Mouse (Mus musculus): ENCODE results near the gene Ube3b. TPM values are rescaled to one million over a fixed set of nuclear protein-coding genes. Genes with fewer than 3 reads are reported as not detected.

Ube3b gene
- polyA plus RNA-seq, 1 experiment from 2014 or later, result 49.8 TPM

DNA sequence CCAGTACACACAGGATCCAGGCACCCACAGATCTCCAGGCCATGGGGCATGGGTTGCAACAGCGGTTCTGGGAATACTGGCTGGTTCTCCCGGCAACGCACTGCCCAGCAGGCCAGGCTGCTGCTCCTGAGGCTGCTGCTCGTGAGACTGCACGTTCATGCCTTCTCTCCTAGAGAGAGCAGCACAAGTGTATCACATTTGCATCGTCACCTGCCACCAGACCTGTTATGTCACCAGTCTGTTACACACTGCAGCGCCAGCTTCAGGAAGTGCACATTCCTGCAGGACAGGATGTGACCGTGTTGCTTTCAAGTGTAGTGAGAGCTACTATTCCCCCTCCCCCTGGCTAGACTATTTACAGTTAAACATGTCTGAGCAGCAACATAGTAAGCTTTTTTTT is 36.4 kb downstream of the Ube3b start:
- H3K27me3 ChIP-seq (ENCODE audit: low read depth, poor library complexity, severe bottlenecking), result no peaks in the 10 kb centered on the region
- H3K36me3 ChIP-seq, result peaks cover 98% of the 10 kb centered on the region

GRCm38 (mm10) chr5:114418541-114418940 is 38.1 kb downstream of the Ube3b start:
- no peaks in the 10 kb centered on the region for H3K27me3 ChIP-seq (ENCODE audit: low read depth, poor library complexity, severe bottlenecking)
- no peak overlapping the region for H3K27ac ChIP-seq (replicated peaks)
- 0 out of 2 replicates have a peak, but pooled peaks cover 7% of the 10 kb centered on the region for H3K4me1 ChIP-seq
- WGBS, result 88% methylated on average over 8 of the region's 8 CpGs
- H3K4me3 ChIP-seq, result no peak overlapping the region
- H3K36me3 ChIP-seq, result peaks cover 81% of the 10 kb centered on the region
- H3K9me3 ChIP-seq (replicated peaks), result no peaks in the 10 kb centered on the region
- DNase-seq (ENCODE audit: low spot score), result peak; percentile 32

More for the DNA sequence above, 36.4 kb downstream of the Ube3b start:
- no peak for DNase-seq (ENCODE audit: low spot score)
- H3K4me1 ChIP-seq, result 0 out of 2 replicates have a peak, but pooled peaks cover under 1% of the 10 kb centered on the region
- H3K9me3 ChIP-seq (replicated peaks), result no peaks in the 10 kb centered on the region
- no peak overlapping the region for H3K4me3 ChIP-seq
- no peak overlapping the region for H3K27ac ChIP-seq (replicated peaks)
- 93% methylated on average over 8 of the region's 8 CpGs for WGBS

DNA sequence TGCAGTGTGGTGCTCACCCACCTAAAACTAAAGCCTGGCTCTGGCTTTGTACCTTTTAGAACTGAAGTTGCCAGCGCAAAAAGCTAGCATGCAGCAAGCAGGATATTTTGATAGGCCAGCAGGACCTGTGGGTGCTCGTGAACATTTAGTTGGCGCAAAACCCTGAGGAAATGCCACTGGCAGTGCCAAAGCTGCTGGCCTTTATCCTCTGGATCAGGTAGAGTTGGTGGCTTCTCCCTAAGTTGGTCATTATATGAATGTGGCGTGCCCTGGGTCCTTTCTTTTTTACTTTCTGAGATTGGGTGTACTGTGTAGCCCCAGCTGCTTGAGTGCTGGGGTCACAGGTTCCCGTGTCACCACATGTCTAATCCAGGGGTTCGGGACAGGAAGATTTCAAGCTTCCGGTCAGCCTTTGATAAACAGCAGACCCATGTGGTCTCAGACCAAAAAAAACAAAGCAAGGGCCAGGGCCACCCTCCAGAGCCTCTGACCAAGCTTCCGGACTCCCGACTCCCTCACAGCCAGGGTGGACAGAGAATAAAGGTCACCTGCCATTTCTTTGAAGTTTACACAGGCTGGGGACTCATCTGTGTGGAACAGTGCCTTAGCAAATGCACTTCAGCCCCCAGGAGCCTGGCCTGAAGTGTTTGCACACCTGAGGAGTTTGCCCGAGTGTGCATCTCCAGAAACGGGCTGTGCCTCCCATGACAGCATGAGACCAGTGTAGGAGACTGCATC is 41.3 kb downstream of the Ube3b start:
- peak overlapping the region; percentile 47; the same call in 1 of the 2 replicates for H3K27ac ChIP-seq (replicated peaks)
- H3K36me3 ChIP-seq, result peaks cover 49% of the 10 kb centered on the region

DNA sequence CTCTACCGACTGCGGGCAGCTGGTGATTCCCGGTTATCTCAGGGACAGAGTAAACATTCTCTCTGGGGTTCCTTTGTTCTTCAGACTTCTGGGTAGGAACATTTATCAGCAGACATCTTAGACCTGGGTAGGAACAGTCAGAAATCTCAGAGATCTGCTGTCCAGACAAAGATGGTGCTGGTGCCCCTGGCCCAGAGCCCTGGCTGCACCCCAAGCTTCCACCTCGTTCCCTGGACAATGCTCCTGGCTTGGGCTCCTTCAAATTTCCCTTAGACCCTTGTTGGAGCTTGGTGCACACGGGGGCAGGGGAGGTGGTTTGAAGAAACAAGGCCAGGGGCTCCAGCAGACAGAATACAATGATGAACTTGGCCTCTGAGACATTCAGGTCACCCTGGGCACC is 42.2 kb downstream of the Ube3b start:
- peaks cover 41% of the 10 kb centered on the region for H3K36me3 ChIP-seq
- H3K4me1 ChIP-seq, result 0 out of 2 replicates have a peak, but pooled peaks cover 7% of the 10 kb centered on the region
- 0 out of 2 replicates have a peak overlapping the region, but pooled peaks have one; percentile 47 for H3K27ac ChIP-seq (replicated peaks)
- 48% methylated on average over 5 of the region's 5 CpGs for WGBS
- H3K4me3 ChIP-seq, result no peak overlapping the region
- DNase-seq (ENCODE audit: low spot score), result no peak
- no peaks in the 10 kb centered on the region for H3K27me3 ChIP-seq (ENCODE audit: low read depth, poor library complexity, severe bottlenecking)
- H3K9me3 ChIP-seq (replicated peaks), result no peaks in the 10 kb centered on the region

More for the DNA sequence above, 41.3 kb downstream of the Ube3b start:
- H3K9me3 ChIP-seq (replicated peaks), result no peaks in the 10 kb centered on the region
- H3K27me3 ChIP-seq (ENCODE audit: low read depth, poor library complexity, severe bottlenecking), result no peaks in the 10 kb centered on the region
- no peak for DNase-seq (ENCODE audit: low spot score)
- WGBS, result 76% methylated on average over 11 of the region's 11 CpGs
- H3K4me3 ChIP-seq, result no peak overlapping the region
- 0 out of 2 replicates have a peak, but pooled peaks cover 7% of the 10 kb centered on the region for H3K4me1 ChIP-seq

DNA sequence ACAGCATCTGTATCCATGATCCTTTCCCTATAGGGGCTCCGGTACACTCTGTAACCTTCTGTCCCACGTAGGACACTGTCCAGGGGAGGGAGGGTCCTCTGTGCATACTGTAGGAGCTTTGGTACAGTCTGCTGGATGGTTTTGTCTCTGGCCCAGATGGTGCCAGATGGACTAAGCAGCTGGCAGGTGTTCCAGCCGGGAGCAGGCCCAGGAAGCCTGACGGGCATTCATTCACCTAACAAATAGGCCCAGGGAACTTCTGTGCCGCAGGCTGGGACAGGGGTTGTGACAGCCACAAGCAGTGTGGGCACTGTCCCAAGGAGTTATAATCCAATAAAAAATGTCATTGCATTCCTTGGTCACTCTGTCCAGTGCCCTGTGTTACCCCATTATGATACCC is 43.6 kb downstream of the Ube3b start:
- no peak overlapping the region for H3K4me3 ChIP-seq
- peaks cover 27% of the 10 kb centered on the region for H3K36me3 ChIP-seq
- 89% methylated on average over 5 of the region's 5 CpGs for WGBS
- H3K9me3 ChIP-seq (replicated peaks), result no peaks in the 10 kb centered on the region
- H3K27me3 ChIP-seq (ENCODE audit: low read depth, poor library complexity, severe bottlenecking), result no peaks in the 10 kb centered on the region
- no peak for DNase-seq (ENCODE audit: low spot score)
- H3K27ac ChIP-seq (replicated peaks), result 0 out of 2 replicates have a peak overlapping the region, but pooled peaks have one; percentile 13
- 0 out of 2 replicates have a peak, but pooled peaks cover 7% of the 10 kb centered on the region for H3K4me1 ChIP-seq

- WGBS, result 83% methylated on average over 6 of the region's 6 CpGs
- H3K36me3 ChIP-seq, result no peaks in the 10 kb centered on the region
- no peaks in the 10 kb centered on the region for H3K27me3 ChIP-seq (ENCODE audit: low read depth, poor library complexity, severe bottlenecking)
- 0 out of 2 replicates have a peak, but pooled peaks cover 7% of the 10 kb centered on the region for H3K4me1 ChIP-seq
- no peak overlapping the region for H3K27ac ChIP-seq (replicated peaks)
- H3K4me3 ChIP-seq, result no peak overlapping the region
- no peaks in the 10 kb centered on the region for H3K9me3 ChIP-seq (replicated peaks)
- DNase-seq (ENCODE audit: low spot score), result no peak
These were observed 46.3 kb downstream of the Ube3b start for GRCm38 (mm10) chr5:114426732-114427131.

DNA sequence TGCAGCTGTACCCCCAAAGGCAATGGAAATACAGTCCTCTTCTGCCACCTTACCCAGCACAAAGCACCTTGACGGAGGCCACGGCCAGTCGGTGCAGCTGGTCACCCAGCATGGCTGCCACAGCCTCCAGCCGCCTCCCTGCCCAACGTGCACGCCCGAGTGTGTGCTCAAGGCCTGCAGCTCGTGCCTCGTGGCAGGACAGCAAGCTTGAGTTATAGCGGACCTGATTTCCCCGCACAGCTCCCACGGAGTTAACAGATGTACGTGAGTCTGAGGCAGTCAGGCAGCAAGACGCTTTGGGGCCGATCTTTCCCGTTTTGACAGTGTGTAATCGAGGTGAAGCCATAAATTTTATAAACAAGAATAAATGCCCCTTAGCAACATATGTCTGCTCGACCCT is 48.2 kb downstream of the Ube3b start:
- Histone ChIP-seq H3K27me3 (ENCODE audit: low read depth, poor library complexity, severe bottlenecking) (no peaks in the 10 kb centered on the region), H3K4me3 (no peak overlapping the region), H3K36me3 (no peaks in the 10 kb centered on the region), H3K9me3 (replicated peaks) (no peaks in the 10 kb centered on the region), H3K27ac (replicated peaks) (no peak overlapping the region), H3K4me1 (no peaks in the 10 kb centered on the region)
- no peak for DNase-seq (ENCODE audit: low spot score)
- WGBS, result 88% methylated on average over 18 of the region's 18 CpGs

DNA sequence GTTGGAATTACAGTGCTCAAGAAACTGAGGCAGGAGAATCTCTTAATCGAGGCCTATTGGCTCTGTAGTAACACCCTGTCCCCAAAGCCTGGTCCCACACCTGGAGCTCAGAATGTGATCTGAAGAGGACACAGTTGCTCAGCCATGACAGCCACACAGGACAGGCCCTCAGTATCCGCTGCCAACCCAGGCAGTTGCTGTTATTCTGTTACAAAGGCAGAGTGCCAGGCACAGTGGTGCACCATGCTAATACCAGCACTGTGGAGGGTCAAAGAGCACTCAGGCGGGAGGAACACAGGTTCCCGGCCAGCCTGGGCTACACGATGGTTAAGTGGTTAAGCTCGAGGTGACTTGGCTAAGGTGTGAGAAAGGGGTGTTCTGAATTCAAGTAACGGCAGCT is 49.4 kb downstream of the Ube3b start:
- H3K4me3 ChIP-seq, result no peak overlapping the region
- H3K9me3 ChIP-seq (replicated peaks), result no peaks in the 10 kb centered on the region
- no peaks in the 10 kb centered on the region for H3K27me3 ChIP-seq (ENCODE audit: low read depth, poor library complexity, severe bottlenecking)
- H3K4me1 ChIP-seq, result no peaks in the 10 kb centered on the region
- WGBS, result 87% methylated on average over 7 of the region's 7 CpGs
- peaks cover 10% of the 10 kb centered on the region for H3K36me3 ChIP-seq
- no peak overlapping the region for H3K27ac ChIP-seq (replicated peaks)
- no peak for DNase-seq (ENCODE audit: low spot score)

GRCm38 (mm10) chr5:114434359-114434758 is 54.0 kb downstream of the Ube3b start:
- WGBS, result 93% methylated on average over 8 of the region's 8 CpGs
- H3K27me3 ChIP-seq (ENCODE audit: low read depth, poor library complexity, severe bottlenecking), result no peaks in the 10 kb centered on the region
- H3K4me3 ChIP-seq, result no peak overlapping the region
- no peak overlapping the region for H3K27ac ChIP-seq (replicated peaks)
- no peaks in the 10 kb centered on the region for H3K4me1 ChIP-seq
- peaks cover 45% of the 10 kb centered on the region for H3K36me3 ChIP-seq
- H3K9me3 ChIP-seq (replicated peaks), result no peaks in the 10 kb centered on the region
- DNase-seq (ENCODE audit: low spot score), result no peak

DNA sequence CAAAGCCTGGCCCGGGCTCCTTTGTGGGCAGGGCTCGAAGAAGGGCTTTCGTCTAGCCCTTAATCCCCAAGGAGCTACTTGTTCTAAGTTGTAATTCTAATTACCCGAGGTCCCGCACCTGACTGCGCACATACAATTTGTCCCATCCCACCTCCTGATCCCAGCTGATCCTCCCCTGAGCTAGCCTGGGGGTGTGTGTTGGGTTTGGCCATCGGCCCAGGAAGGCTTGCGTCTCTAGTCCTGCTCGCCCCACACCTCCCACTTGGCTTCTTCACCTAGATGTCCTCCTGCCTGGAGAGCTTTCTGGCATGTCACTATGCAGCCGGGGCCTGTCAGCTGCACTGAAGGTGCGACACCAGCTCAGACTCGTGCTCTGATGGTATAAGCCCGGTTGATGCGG is 55.2 kb downstream of the Ube3b start:
- peaks cover 45% of the 10 kb centered on the region for H3K36me3 ChIP-seq
- H3K9me3 ChIP-seq (replicated peaks), result no peaks in the 10 kb centered on the region
- no peak overlapping the region for H3K27ac ChIP-seq (replicated peaks)
- no peaks in the 10 kb centered on the region for H3K27me3 ChIP-seq (ENCODE audit: low read depth, poor library complexity, severe bottlenecking)
- 90% methylated on average over 14 of the region's 14 CpGs for WGBS
- H3K4me3 ChIP-seq, result no peak overlapping the region
- DNase-seq (ENCODE audit: low spot score), result no peak
- H3K4me1 ChIP-seq, result no peaks in the 10 kb centered on the region

DNA sequence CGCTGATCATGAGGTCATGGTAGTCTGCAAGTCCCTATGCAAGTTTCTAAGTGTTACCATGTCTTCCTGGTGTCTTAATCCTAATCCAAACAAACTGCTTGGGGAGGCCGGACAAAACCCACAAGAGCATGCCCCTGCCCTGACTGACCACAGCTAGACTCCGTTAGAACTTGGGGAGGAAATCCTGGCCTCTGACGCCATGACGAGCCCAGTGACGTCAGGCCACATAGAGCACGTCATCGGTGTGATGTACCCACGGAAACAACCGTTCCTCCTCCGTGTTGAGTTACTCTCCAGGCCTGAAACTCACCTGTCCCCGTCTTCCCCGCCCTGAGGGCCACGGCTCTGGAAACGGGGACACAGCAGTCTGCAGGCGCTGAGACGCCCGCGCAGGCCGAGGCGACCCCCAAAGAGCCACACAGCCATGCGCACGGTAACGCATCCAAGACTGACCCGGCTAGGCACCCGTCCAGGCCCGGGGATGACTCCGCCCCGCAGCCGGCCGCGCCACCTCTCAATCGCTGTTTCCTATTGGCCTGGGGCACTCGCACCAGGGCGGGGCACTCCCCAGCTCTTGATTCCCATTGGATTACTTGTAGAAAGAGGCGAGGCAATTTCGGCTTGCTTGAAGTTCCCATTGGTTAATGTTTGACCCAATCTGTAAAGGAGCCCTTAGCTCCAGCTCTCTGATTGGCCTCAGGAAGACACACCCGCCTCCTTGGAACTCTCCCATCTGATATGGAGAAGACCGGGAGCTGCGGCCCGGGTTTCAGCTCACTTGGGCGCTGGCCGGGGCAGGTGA is 63.4 kb downstream of the Ube3b start, which contains the start of the genes Mmab and Mvk:
Gene Mmab (minus strand): TSS at position 495 of the 802 bp plus-strand sequence.
Gene Mvk (plus strand): TSS at position 704 of the 802 bp plus-strand sequence.
- H3K9me3 ChIP-seq (replicated peaks), result no peaks in the 10 kb centered on the region
- peaks cover 31% of the 10 kb centered on the region for H3K36me3 ChIP-seq
- 2% methylated on average over 43 of the region's 43 CpGs for WGBS
- no peaks in the 10 kb centered on the region for H3K27me3 ChIP-seq (ENCODE audit: low read depth, poor library complexity, severe bottlenecking)
- H3K27ac ChIP-seq (replicated peaks), result peak within 1 kb of the TSS; percentile 94
- peaks cover 24% of the 10 kb centered on the region for H3K4me1 ChIP-seq
- peak; percentile 99 for DNase-seq (ENCODE audit: low spot score)
- H3K4me3 ChIP-seq, result peak within 1 kb of the TSS; percentile 85

- Histone ChIP-seq H3K9me3 (replicated peaks) (no peaks in the 10 kb centered on the region), H3K36me3 (peaks cover 35% of the 10 kb centered on the region), H3K27ac (replicated peaks) (peak overlapping the region; percentile 94), H3K27me3 (ENCODE audit: low read depth, poor library complexity, severe bottlenecking) (no peaks in the 10 kb centered on the region), H3K4me1 (peaks cover 24% of the 10 kb centered on the region), H3K4me3 (peak overlapping the region; percentile 85)
- 1% methylated on average over 21 of the region's 21 CpGs for WGBS
- DNase-seq (ENCODE audit: low spot score), result no peak
These were observed 63.9 kb downstream of the Ube3b start for GRCm38 (mm10) chr5:114444368-114444692.

- peaks cover 79% of the 10 kb centered on the region for H3K36me3 ChIP-seq
- WGBS, result 91% methylated on average over 4 of the region's 4 CpGs
- no peak for DNase-seq (ENCODE audit: low spot score)
These were observed 68.6 kb downstream of the Ube3b start for GRCm38 (mm10) chr5:114449011-114449410.

More at GRCm38 (mm10) chr5:114449011-114449410, 68.6 kb downstream of the Ube3b start:
- Histone ChIP-seq H3K27me3 (ENCODE audit: low read depth, poor library complexity, severe bottlenecking) (no peaks in the 10 kb centered on the region), H3K9me3 (replicated peaks) (no peaks in the 10 kb centered on the region), H3K4me1 (peaks cover 13% of the 10 kb centered on the region), H3K27ac (replicated peaks) (no peak overlapping the region), H3K4me3 (no peak overlapping the region)

Measured in midbrain, embryonic 10.5 days (tissue).